Mouse (Mus musculus) gastrocnemius, adult 2 months (tissue): ENCODE measurements around the gene Gpr183. TPM values are rescaled to one million over a fixed set of nuclear protein-coding genes. Genes with fewer than 3 reads are reported as not detected.

ENCODE experiments used
- DNase-seq: peaks from one replicate; pipeline ENCODE4 v3.0.0; 2022
- H3K27ac ChIP-seq: fragments of 200-600 bp; 2 replicates; pipeline ENCODE4 v1.8.1; 2022; ENCODE audit warnings: mild to moderate bottlenecking
- H3K4me3 ChIP-seq: fragments of 200-600 bp; 2 replicates; pipeline ENCODE4 v1.8.1; 2022; ENCODE audit warnings: mild to moderate bottlenecking, moderate library complexity
- CTCF ChIP-seq: fragments of 200-600 bp; IDR thresholded peaks from 2 replicates; pipeline ENCODE4 v1.8.1; 2022; ENCODE audit warnings: antibody characterized with exemption, mild to moderate bottlenecking, moderate library complexity
- intact Hi-C: fragments of 180-260 bp; cut with DNase I; formaldehyde crosslinking; loops from one replicate; pipeline ENCODE4 v1.15.1; 2025
- total RNA-seq, 2 experiments: library from RNA; stranded (reverse); gene quantifications; 2 replicates each; pipeline ENCODE4 v1.2.3; 2021

Gene Gpr183
- total RNA-seq, 2 experiments from 2014 or later = 0.17 to 0.41 TPM

GRCm38 (mm10) chr14:121983009-121983933 is 18.3 kb upstream of the Gpr183 start:
- Histone ChIP-seq H3K27ac (no peak overlapping the region; the same call in 1 of the 2 replicates), H3K4me3 (no peak overlapping the region)
- intact Hi-C loops = no loop called here
- TF ChIP-seq CTCF = no peak
- DNase-seq = no peak

DNA sequence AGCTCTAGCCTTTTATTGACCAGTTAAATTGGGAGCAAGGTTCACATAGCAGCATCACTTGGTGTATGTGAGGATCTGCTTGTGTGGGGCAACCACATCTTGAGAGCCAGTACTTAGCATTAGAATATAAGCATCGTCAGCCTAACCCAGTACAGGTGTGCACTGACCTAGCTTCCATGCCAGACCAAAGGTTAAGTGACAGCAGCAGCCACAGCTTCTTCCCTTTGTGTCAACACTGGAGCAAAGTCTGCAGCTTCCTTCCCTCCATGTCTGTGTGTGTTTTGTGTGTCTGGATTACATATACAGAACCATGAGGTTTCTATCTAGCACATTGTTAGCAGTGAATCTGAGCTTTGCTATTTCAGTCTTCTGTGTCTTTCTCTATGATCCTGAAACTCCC is 16.5 kb upstream of the Gpr183 start:
- Histone ChIP-seq H3K27ac (no peak overlapping the region), H3K4me3 (no peak overlapping the region)
- TF ChIP-seq CTCF = no peak
- DNase-seq = no peak
- intact Hi-C loops = no loop called here

- DNase-seq = no peak
- intact Hi-C loops = no loop called here
These were observed 8.1 kb upstream of the Gpr183 start for GRCm38 (mm10) chr14:121973114-121973513.

DNA sequence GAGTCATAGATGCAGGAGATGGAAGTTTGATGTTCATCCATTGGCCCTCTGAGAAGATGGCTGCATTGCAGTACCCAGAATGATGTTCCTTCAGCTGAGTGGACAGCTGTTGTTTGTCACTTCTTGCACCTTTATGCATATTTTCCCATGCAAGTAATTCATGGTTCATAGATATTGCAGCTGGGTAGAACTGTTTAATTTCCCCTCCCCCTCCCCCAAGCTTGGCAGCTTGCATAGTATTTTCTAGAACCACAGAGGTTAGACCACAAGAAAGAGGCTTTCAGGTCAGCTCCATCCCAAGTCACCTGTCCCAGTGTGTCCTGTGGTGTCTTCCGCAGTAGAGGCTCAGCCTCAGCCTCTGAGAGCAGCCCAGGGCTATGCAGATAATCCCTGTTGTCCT is 5.4 kb upstream of the Gpr183 start:
- intact Hi-C loops = no loop called here
- TF ChIP-seq CTCF = no peak
- H3K4me3 ChIP-seq = no peak overlapping the region

More at GRCm38 (mm10) chr14:121973114-121973513, 8.1 kb upstream of the Gpr183 start:
- TF ChIP-seq CTCF = no peak
- Histone ChIP-seq H3K27ac (no peak overlapping the region), H3K4me3 (no peak overlapping the region)

DNA sequence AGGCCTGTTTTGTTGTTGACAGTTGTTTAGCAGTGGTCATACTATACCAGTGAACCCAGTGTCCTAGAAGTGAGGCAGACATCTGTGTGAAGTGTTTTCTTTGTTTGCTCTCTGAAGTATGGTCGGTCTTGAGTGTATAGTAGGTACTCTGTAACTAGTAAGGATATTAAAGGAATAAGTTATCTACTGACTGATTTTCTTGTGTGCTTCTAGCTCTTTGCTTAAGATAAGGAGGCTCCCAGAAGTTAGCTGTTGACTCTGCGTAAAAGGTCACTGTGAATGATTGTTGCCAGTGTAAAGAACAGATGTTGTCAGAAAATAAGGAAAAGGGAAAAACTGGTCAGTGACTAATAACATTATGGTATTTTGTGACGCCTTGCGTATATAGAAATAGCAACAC is 2.1 kb upstream of the Gpr183 start:
- no peak for TF ChIP-seq CTCF

More for the DNA sequence above, 5.4 kb upstream of the Gpr183 start:
- H3K27ac ChIP-seq = no peak overlapping the region
- no peak for DNase-seq

GRCm38 (mm10) chr14:121965461-121965860 is 466 bp upstream of the Gpr183 start:
- no peak for DNase-seq
- no peak overlapping the region for H3K4me3 ChIP-seq
- intact Hi-C loops = no loop called here
- TF ChIP-seq CTCF = no peak
- H3K27ac ChIP-seq = no peak overlapping the region

More for the DNA sequence above, 2.1 kb upstream of the Gpr183 start:
- intact Hi-C loops = no loop called here
- H3K4me3 ChIP-seq = no peak overlapping the region
- DNase-seq = no peak
- no peak overlapping the region for H3K27ac ChIP-seq

DNA sequence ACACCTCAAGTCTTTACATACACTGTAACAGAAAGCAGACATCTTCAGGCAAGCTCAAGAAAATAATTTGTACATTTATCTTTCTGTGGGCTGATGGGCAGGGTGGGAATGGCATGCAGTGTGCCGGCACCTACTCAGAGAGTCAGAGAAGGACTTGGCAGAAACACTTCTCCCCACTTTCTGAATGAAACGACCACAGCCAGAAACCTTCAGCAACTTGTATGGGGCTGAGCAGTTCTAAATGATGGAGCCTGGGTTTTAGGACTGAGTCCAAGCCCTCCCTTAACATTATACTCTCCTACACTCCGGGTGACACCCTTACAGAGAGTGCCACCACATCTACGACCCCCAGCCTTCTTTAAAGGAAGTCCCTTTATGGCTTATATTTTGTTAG is 1.1 kb downstream of the Gpr183 start:
- intact Hi-C loops = no loop called here
- no peak for DNase-seq
- no peak for TF ChIP-seq CTCF
- H3K27ac ChIP-seq = peak overlapping the region; percentile 13; the same call in 1 of the 2 replicates
- H3K4me3 ChIP-seq = peak overlapping the region; percentile 48

DNA sequence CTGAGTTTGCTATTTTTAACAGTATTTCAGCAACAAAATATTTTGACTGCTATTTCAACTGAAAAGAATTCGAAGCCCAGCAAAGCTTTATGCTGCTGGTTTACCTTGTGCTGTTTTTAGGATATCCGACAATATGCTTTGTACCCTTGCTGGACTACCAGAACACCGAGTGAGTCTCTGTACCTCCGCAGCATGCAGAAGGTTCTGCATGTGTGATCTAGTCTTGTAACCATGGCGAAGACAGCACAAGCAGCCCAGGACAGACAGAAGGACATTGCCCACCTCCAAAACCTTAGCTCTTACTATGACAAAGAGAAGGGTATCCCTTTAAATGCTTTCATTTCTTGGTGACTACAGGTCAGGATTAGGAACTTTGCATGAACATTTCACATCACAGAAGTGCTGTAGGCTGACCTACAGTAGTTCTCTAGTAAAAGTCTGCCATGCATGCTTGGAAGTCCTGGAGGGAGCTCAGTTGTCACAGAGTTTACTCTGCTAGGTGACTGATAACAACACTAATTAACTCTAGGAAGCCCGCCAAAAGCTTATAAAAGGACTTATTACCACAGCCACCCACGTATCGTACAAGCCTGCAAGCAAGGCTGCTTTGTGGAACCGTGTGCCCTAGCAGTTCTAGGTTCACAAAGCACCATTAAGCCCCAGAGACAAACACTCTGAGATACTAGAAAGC is 1.6 kb downstream of the Gpr183 start:
- Histone ChIP-seq H3K4me3 (peak overlapping the region; percentile 48), H3K27ac (peak overlapping the region; percentile 13; the same call in 1 of the 2 replicates)
- intact Hi-C loops = no loop called here

GRCm38 (mm10) chr14:121962128-121962890 is 2.7 kb downstream of the Gpr183 start:
- peak overlapping the region; percentile 41; the same call in 1 of the 2 replicates for H3K27ac ChIP-seq
- intact Hi-C loops = no loop called here

More for the DNA sequence above, 1.6 kb downstream of the Gpr183 start:
- TF ChIP-seq CTCF = no peak
- DNase-seq = no peak

DNA sequence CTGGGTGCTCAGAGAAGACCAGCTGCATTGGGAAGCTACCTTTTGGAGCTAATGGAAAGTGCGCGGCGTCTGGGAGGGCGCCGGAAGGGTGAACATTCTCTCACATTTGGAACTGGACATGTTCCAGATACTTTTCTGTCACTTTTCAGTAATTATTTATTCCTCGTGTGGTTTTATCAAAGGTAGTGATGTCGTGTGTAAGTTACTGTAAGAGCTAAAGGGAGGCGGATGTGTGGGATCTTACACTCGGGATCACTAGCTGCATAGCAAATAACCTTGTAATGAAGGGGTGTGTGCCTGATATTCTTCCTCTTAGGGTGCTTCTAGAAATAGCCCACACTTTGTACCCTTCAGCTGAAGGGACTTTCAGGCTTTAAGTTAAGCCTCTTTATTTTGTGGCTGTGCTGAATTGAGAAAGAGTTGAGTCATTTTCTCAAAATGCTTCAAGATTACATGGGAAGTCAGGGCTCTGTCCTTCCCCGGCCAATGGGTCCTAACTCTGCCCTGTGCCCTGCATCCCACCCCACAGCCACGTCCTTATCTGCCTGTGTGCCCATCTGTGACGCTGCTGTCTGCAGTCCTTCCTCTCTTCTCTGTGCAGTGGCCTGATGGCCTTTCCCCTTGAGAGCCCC is 3.4 kb downstream of the Gpr183 start:
- no peak for DNase-seq
- intact Hi-C loops = no loop called here
- no peak for TF ChIP-seq CTCF
- Histone ChIP-seq H3K4me3 (peak overlapping the region; percentile 11), H3K27ac (peak overlapping the region; percentile 41; the same call in 1 of the 2 replicates)

More at GRCm38 (mm10) chr14:121962128-121962890, 2.7 kb downstream of the Gpr183 start:
- TF ChIP-seq CTCF = no peak
- DNase-seq = no peak
- H3K4me3 ChIP-seq = peak overlapping the region; percentile 11

- H3K4me3 ChIP-seq = no peak overlapping the region
- H3K27ac ChIP-seq = no peak overlapping the region
- no peak for TF ChIP-seq CTCF
These were observed 4.0 kb downstream of the Gpr183 start for GRCm38 (mm10) chr14:121960997-121961396.

DNA sequence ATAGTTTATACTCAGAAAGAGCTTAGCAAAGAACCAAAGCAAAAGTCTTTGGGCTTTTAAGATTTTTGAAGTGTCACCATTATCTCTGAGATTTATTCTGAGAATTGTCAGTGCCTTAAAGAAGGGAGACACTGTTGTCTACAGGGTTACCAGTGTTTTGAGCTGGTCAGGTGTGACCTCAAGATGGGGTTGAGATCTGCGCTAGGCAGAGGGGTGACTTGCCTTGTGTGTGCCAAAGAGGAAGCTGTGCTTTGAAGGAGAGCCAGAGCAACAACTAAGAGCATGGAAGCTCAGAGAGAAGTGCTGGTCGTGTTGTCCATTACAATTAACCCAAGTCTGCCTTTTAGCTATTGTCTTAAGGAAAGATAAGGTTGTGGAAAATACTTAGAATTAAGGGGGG is 4.5 kb downstream of the Gpr183 start:
- no peak for TF ChIP-seq CTCF
- no peak for DNase-seq
- Histone ChIP-seq H3K4me3 (no peak overlapping the region), H3K27ac (no peak overlapping the region)
- intact Hi-C loops = no loop called here

More at GRCm38 (mm10) chr14:121960997-121961396, 4.0 kb downstream of the Gpr183 start:
- intact Hi-C loops = no loop called here
- no peak for DNase-seq
